Mouse (Mus musculus): ENCODE data around the gene Olfr974.
"Not testable (repeated sequence)": the region's sequence is repeated elsewhere in the genome, so short reads cannot be mapped to it uniquely, and the experiment has no call there.

Gene Olfr974

GRCm38 (mm10) chr9:39937201-39937600 is at the start of gene Olfr974:
Olfr974 (plus strand) TSS chr9:39937501.
- DNase-seq (ENCODE audit: low spot score in 2 of 2) = no peak

GRCm38 (mm10) chr9:39905106-39905505 is 32.2 kb upstream of the Olfr974 start:
- no peak for DNase-seq (ENCODE audit: low spot score in 2 of 2)

- DNase-seq (ENCODE audit: low spot score in 2 of 2) = no peak
These were observed 30.3 kb upstream of the Olfr974 start, which contains the start of gene Olfr229 for GRCm38 (mm10) chr9:39907036-39907435. Olfr229 (plus strand) TSS chr9:39907336.

GRCm38 (mm10) chr9:39909939-39910338 is 27.4 kb upstream of the Olfr974 start:
- DNase-seq (ENCODE audit: low spot score in 2 of 2) = no peak

GRCm38 (mm10) chr9:39927975-39928836 is 9.1 kb upstream of the Olfr974 start:
- not testable (repeated sequence) for DNase-seq (ENCODE audit: low spot score in 2 of 2)

- DNase-seq (ENCODE audit: low spot score in 2 of 2) = not testable (repeated sequence)
These were observed 8.5 kb upstream of the Olfr974 start for GRCm38 (mm10) chr9:39928837-39929236.

GRCm38 (mm10) chr9:39951946-39952345 is 14.6 kb downstream of the Olfr974 start, which contains the start of gene Olfr975:
Olfr975 (minus strand) TSS chr9:39952046.
- no peak for DNase-seq (ENCODE audit: low spot score in 2 of 2)

- not testable (repeated sequence) for DNase-seq (ENCODE audit: low spot score in 2 of 2)
These were observed 23.7 kb downstream of the Olfr974 start, which contains the start of gene Olfr976 for GRCm38 (mm10) chr9:39961033-39961432. Olfr976 (minus strand) TSS chr9:39961133.

- DNase-seq (ENCODE audit: low spot score in 2 of 2) = not testable (repeated sequence)
These were observed 39.4 kb downstream of the Olfr974 start for GRCm38 (mm10) chr9:39976581-39977145.

- DNase-seq (ENCODE audit: low spot score in 2 of 2) = no peak
These were observed 54.5 kb downstream of the Olfr974 start, which contains the start of gene Olfr978 for GRCm38 (mm10) chr9:39991813-39992212. Olfr978 (plus strand) TSS chr9:39992113.

Data from right cerebral cortex, postnatal 36 days (tissue).